Mouse (Mus musculus) gastrocnemius, adult 2 months (tissue): ENCODE data around the gene Vav1. TPM values are rescaled to one million over a fixed set of nuclear protein-coding genes. Genes with fewer than 3 reads are reported as not detected.
"Not testable (repeated sequence)": the region's sequence is repeated elsewhere in the genome, so short reads cannot be mapped to it uniquely, and the experiment has no call there.

Experiments used
- DNase-seq: peaks from one replicate; pipeline ENCODE4 v3.0.0; 2022
- H3K27ac ChIP-seq: fragments of 200-600 bp; 2 replicates; pipeline ENCODE4 v1.8.1; 2022; ENCODE audit warnings: mild to moderate bottlenecking
- H3K4me3 ChIP-seq: fragments of 200-600 bp; 2 replicates; pipeline ENCODE4 v1.8.1; 2022; ENCODE audit warnings: mild to moderate bottlenecking, moderate library complexity
- CTCF ChIP-seq: fragments of 200-600 bp; IDR thresholded peaks from 2 replicates; pipeline ENCODE4 v1.8.1; 2022; ENCODE audit warnings: antibody characterized with exemption, mild to moderate bottlenecking, moderate library complexity
- intact Hi-C: fragments of 180-260 bp; cut with DNase I; formaldehyde crosslinking; loops from one replicate; pipeline ENCODE4 v1.15.1; 2025
- total RNA-seq, 2 experiments: library from RNA; stranded (reverse); gene quantifications; 2 replicates each; pipeline ENCODE4 v1.2.3; 2021

Vav1 gene
- total RNA-seq, 2 experiments from 2014 or later = 0.46 to 0.56 TPM

- intact Hi-C loops = loop anchor here (1.0 to 5.0 kb wide), 4 partner anchors 58 to 342 kb away; partner anchors contain the start of gene Clpp
- H3K4me3 ChIP-seq = no peak overlapping the region
- peak; percentile 92 for TF ChIP-seq CTCF
- DNase-seq = peak; percentile 86
- no peak overlapping the region for H3K27ac ChIP-seq
These were observed 55.9 kb downstream of the Vav1 start for GRCm38 (mm10) chr17:57334761-57335150.

GRCm38 (mm10) chr17:57335194-57335593 lies 56.3 kb downstream of the Vav1 start:
- not testable (repeated sequence) for DNase-seq, H3K27ac ChIP-seq, H3K4me3 ChIP-seq
- intact Hi-C loops = loop anchor here (1.0 to 2.0 kb wide), 3 partner anchors 58 to 238 kb away; no protein-coding TSS in a partner anchor

GRCm38 (mm10) chr17:57335673-57336303 lies 56.9 kb downstream of the Vav1 start:
- intact Hi-C loops = loop anchor here (1.0 to 2.0 kb wide), 3 partner anchors 59 to 239 kb away; no protein-coding TSS in a partner anchor
- peak; percentile 84 for DNase-seq
- TF ChIP-seq CTCF = peak; percentile 99
- Histone ChIP-seq H3K4me3 (no peak overlapping the region), H3K27ac (no peak overlapping the region)

DNA sequence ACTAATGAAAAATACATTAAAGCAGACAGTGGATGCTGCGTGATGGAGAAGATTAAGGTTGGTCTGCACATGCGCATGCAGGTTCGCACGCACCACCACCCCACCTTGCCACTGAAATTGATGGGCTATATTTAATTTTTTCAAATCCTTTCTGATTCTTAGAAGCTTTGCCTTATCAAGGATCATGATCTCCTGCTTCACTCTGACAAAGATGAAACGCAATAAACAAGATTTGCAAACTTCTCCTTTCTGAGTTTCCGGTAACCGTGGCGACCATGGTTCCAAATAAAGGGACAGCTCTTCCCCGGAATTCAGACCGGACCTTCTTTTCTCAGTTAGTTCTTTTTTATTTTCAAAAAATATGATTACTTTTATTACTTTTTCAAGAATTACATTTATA lies 59.1 kb downstream of the Vav1 start:
- DNase-seq = no peak
- Histone ChIP-seq H3K4me3 (no peak overlapping the region), H3K27ac (no peak overlapping the region)
- intact Hi-C loops = no loop called here
- no peak for TF ChIP-seq CTCF

- DNase-seq = no peak
- intact Hi-C loops = no loop called here
These were observed 60.4 kb downstream of the Vav1 start for GRCm38 (mm10) chr17:57339298-57339697.

DNA sequence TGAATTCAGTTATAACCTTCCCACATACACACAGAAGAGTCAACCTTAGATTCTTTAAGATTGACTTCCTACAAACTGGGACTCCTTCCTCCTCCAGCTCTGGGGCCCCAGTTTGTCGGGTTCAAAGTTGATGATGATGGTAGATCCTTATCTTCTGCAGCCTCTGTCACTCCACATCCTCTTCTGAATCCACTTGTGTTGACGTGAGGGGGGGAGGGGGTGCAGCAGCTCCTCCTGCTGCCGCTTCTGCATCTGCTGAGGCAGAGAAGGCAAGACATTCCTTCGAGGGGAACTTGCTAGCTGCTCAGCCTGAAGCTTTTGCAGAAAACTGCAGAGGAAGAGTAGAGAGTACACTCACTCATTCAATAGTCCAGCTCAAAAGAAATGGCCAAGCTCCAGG lies 62.7 kb downstream of the Vav1 start:
- intact Hi-C loops = no loop called here
- DNase-seq = no peak
- no peak for TF ChIP-seq CTCF
- Histone ChIP-seq H3K4me3 (no peak overlapping the region), H3K27ac (no peak overlapping the region)

More at GRCm38 (mm10) chr17:57339298-57339697, 60.4 kb downstream of the Vav1 start:
- H3K4me3 ChIP-seq = no peak overlapping the region
- 0 out of 2 replicates have a peak overlapping the region, but pooled peaks have one; percentile 3 for H3K27ac ChIP-seq
- TF ChIP-seq CTCF = no peak

- H3K27ac ChIP-seq = no peak overlapping the region
- DNase-seq = no peak
- no peak for TF ChIP-seq CTCF
- H3K4me3 ChIP-seq = no peak overlapping the region
- intact Hi-C loops = no loop called here
These were observed 65.3 kb downstream of the Vav1 start for GRCm38 (mm10) chr17:57344029-57344707.

DNA sequence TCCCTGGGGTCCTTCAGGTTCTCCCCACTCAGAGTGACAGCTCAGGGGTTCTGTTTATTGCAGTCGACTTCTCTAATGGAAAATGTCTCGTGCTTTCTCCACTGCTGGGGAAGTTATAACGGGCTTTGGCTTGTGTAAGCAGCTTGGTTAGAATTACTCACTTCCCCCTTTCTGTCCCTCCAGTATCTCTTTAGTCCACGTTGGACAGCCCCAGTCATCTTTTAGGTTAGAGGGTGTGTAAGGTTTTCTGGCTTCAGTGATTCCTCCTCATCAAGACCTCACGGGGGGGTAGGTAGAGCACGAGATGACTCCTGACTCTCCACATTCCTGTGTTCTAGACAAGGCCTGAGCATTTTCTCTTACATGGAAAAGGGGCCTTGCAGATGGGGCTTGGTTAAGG lies 68.1 kb downstream of the Vav1 start:
- intact Hi-C loops = no loop called here
- no peak for TF ChIP-seq CTCF
- H3K4me3 ChIP-seq = no peak overlapping the region
- DNase-seq = no peak
- no peak overlapping the region for H3K27ac ChIP-seq

GRCm38 (mm10) chr17:57347781-57348180 lies 68.9 kb downstream of the Vav1 start:
- intact Hi-C loops = no loop called here
- Histone ChIP-seq H3K4me3 (no peak overlapping the region), H3K27ac (no peak overlapping the region; the same call in 1 of the 2 replicates)
- no peak for TF ChIP-seq CTCF
- no peak for DNase-seq

- TF ChIP-seq CTCF = no peak
- Histone ChIP-seq H3K4me3 (no peak overlapping the region), H3K27ac (no peak overlapping the region)
- DNase-seq = no peak
- intact Hi-C loops = no loop called here
These were observed 70.2 kb downstream of the Vav1 start for GRCm38 (mm10) chr17:57349067-57349466.

GRCm38 (mm10) chr17:57350212-57350611 lies 71.3 kb downstream of the Vav1 start:
- DNase-seq = no peak
- TF ChIP-seq CTCF = no peak
- intact Hi-C loops = no loop called here
- Histone ChIP-seq H3K27ac (no peak overlapping the region), H3K4me3 (no peak overlapping the region)

- H3K4me3 ChIP-seq = no peak overlapping the region
- intact Hi-C loops = no loop called here
- H3K27ac ChIP-seq = no peak overlapping the region
- DNase-seq = no peak
- TF ChIP-seq CTCF = no peak
These were observed 72.2 kb downstream of the Vav1 start for GRCm38 (mm10) chr17:57351107-57351506.

- intact Hi-C loops = no loop called here
- no peak within 1 kb of the TSS for H3K27ac ChIP-seq
These were observed 79.5 kb downstream of the Vav1 start, which contains the start of gene Adgre1 for GRCm38 (mm10) chr17:57358441-57358840. TSS of gene Adgre1 (plus strand) at chr17:57358691.

More at GRCm38 (mm10) chr17:57358441-57358840, 79.5 kb downstream of the Vav1 start, which contains the start of gene Adgre1:
- no peak for DNase-seq
- H3K4me3 ChIP-seq = peak within 1 kb of the TSS; percentile 48
- no peak for TF ChIP-seq CTCF
